Mouse (Mus musculus): Measurements from ENCODE around the gene Gm14525.
"Not testable (repeated sequence)": the region's sequence is repeated elsewhere in the genome, so short reads cannot be mapped to it uniquely, and the experiment has no call there.

The Gm14525 gene

DNA sequence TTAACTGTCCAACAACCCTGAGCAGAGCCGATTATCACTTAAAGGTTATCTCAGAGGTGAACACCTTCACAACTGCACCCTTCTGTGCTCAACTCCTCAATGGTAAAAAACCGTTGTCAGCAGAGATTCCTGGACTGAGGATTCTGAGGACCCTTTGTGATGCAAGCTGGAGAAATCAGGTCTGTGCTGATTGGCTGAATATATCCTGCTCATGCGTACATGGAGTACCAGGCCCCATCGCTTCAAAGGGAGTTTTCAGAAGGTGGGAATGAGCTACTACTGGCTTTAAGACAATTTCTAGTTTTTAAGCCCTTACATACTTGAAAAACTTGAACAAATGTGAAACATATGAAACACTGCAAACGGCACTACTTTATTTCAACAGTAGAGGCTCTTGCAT lies at the start of gene Gm14525:
Gene Gm14525 (minus strand): TSS at position 101 of the 400 bp plus-strand sequence.
- not testable (repeated sequence) for DNase-seq (ENCODE audit: low read depth, low spot score)

All from CD4-positive helper T cell, adult 2 months (primary cell).